Mouse (Mus musculus): ENCODE results near the gene Umps. TPM values are rescaled to one million over a fixed set of nuclear protein-coding genes. Genes with fewer than 3 reads are reported as not detected.

The Umps gene
- polyA plus RNA-seq, 1 experiment from 2014 or later, result 26.0 TPM

GRCm38 (mm10) chr16:33939133-33939531 lies 27.7 kb downstream of the Umps start:
- Histone ChIP-seq H3K4me1 (ENCODE audit: control insufficient read depth, insufficient read depth, low read depth, low read length) (peaks cover 39% of the 10 kb centered on the region), H3K9me3 (ENCODE audit: control insufficient read depth, low read length) (no peaks in the 10 kb centered on the region), H3K4me2 (ENCODE audit: low read length) (no peak overlapping the region), H3K4me3 (ENCODE audit: low read length) (no peak overlapping the region), H3K9ac (ENCODE audit: low read depth, low read length) (no peak overlapping the region), H3K27ac (ENCODE audit: low read depth, low read length) (no peak overlapping the region), H3K27me3 (replicated peaks; ENCODE audit: control insufficient read depth, insufficient read depth, low read length) (no peaks in the 10 kb centered on the region), H3K36me3 (ENCODE audit: control insufficient read depth, insufficient read depth, low read length) (no peaks in the 10 kb centered on the region)
- 78% methylated on average over 2 of the region's 2 CpGs for WGBS
- ATAC-seq, result no peak

- no peaks in the 10 kb centered on the region for H3K9me3 ChIP-seq (ENCODE audit: control insufficient read depth, low read length)
- ATAC-seq, result no peak
- no peak overlapping the region for H3K4me2 ChIP-seq (ENCODE audit: low read length)
- H3K4me1 ChIP-seq (ENCODE audit: control insufficient read depth, insufficient read depth, low read depth, low read length), result peaks cover 41% of the 10 kb centered on the region
- WGBS, result 69% methylated on average over 12 of the region's 12 CpGs
- no peak overlapping the region for H3K27ac ChIP-seq (ENCODE audit: low read depth, low read length)
- H3K36me3 ChIP-seq (ENCODE audit: control insufficient read depth, insufficient read depth, low read length), result no peaks in the 10 kb centered on the region
- no peak overlapping the region for H3K9ac ChIP-seq (ENCODE audit: low read depth, low read length)
- no peaks in the 10 kb centered on the region for H3K27me3 ChIP-seq (replicated peaks; ENCODE audit: control insufficient read depth, insufficient read depth, low read length)
- H3K4me3 ChIP-seq (ENCODE audit: low read length), result no peak overlapping the region
These were observed 28.3 kb downstream of the Umps start for GRCm38 (mm10) chr16:33938311-33939132.

GRCm38 (mm10) chr16:33937567-33937966 lies 29.3 kb downstream of the Umps start:
- Histone ChIP-seq H3K4me2 (ENCODE audit: low read length) (no peak overlapping the region), H3K27me3 (replicated peaks; ENCODE audit: control insufficient read depth, insufficient read depth, low read length) (no peaks in the 10 kb centered on the region), H3K4me3 (ENCODE audit: low read length) (no peak overlapping the region), H3K36me3 (ENCODE audit: control insufficient read depth, insufficient read depth, low read length) (no peaks in the 10 kb centered on the region), H3K9ac (ENCODE audit: low read depth, low read length) (no peak overlapping the region), H3K4me1 (ENCODE audit: control insufficient read depth, insufficient read depth, low read depth, low read length) (peaks cover 41% of the 10 kb centered on the region), H3K27ac (ENCODE audit: low read depth, low read length) (no peak overlapping the region), H3K9me3 (ENCODE audit: control insufficient read depth, low read length) (no peaks in the 10 kb centered on the region)
- WGBS, result 79% methylated on average over 8 of the region's 8 CpGs
- no peak for ATAC-seq

GRCm38 (mm10) chr16:33936885-33937284 lies 30.0 kb downstream of the Umps start:
- no peak overlapping the region for H3K4me2 ChIP-seq (ENCODE audit: low read length)
- H3K4me3 ChIP-seq (ENCODE audit: low read length), result no peak overlapping the region
- no peaks in the 10 kb centered on the region for H3K27me3 ChIP-seq (replicated peaks; ENCODE audit: control insufficient read depth, insufficient read depth, low read length)
- WGBS, result 86% methylated on average over 4 of the region's 4 CpGs
- H3K27ac ChIP-seq (ENCODE audit: low read depth, low read length), result no peak overlapping the region
- H3K9me3 ChIP-seq (ENCODE audit: control insufficient read depth, low read length), result no peaks in the 10 kb centered on the region
- H3K4me1 ChIP-seq (ENCODE audit: control insufficient read depth, insufficient read depth, low read depth, low read length), result peaks cover 41% of the 10 kb centered on the region
- no peaks in the 10 kb centered on the region for H3K36me3 ChIP-seq (ENCODE audit: control insufficient read depth, insufficient read depth, low read length)
- ATAC-seq, result no peak
- H3K9ac ChIP-seq (ENCODE audit: low read depth, low read length), result no peak overlapping the region

- no peak overlapping the region for H3K4me3 ChIP-seq (ENCODE audit: low read length)
- WGBS, result 96% methylated on average over 6 of the region's 6 CpGs
- no peaks in the 10 kb centered on the region for H3K36me3 ChIP-seq (ENCODE audit: control insufficient read depth, insufficient read depth, low read length)
- H3K9me3 ChIP-seq (ENCODE audit: control insufficient read depth, low read length), result no peaks in the 10 kb centered on the region
- H3K27ac ChIP-seq (ENCODE audit: low read depth, low read length), result no peak overlapping the region
- H3K4me1 ChIP-seq (ENCODE audit: control insufficient read depth, insufficient read depth, low read depth, low read length), result peaks cover 27% of the 10 kb centered on the region
- H3K27me3 ChIP-seq (replicated peaks; ENCODE audit: control insufficient read depth, insufficient read depth, low read length), result no peaks in the 10 kb centered on the region
- ATAC-seq, result no peak
- H3K4me2 ChIP-seq (ENCODE audit: low read length), result no peak overlapping the region
- H3K9ac ChIP-seq (ENCODE audit: low read depth, low read length), result no peak overlapping the region
These were observed 31.4 kb downstream of the Umps start for GRCm38 (mm10) chr16:33935407-33935785.

- H3K4me2 ChIP-seq (ENCODE audit: low read length), result no peak overlapping the region
- no peaks in the 10 kb centered on the region for H3K27me3 ChIP-seq (replicated peaks; ENCODE audit: control insufficient read depth, insufficient read depth, low read length)
- 47% methylated on average over 5 of the region's 5 CpGs for WGBS
- peak; percentile 60; the same call in 1 of the 2 replicates for ATAC-seq
- no peaks in the 10 kb centered on the region for H3K36me3 ChIP-seq (ENCODE audit: control insufficient read depth, insufficient read depth, low read length)
- H3K9me3 ChIP-seq (ENCODE audit: control insufficient read depth, low read length), result no peaks in the 10 kb centered on the region
- peaks cover 24% of the 10 kb centered on the region for H3K4me1 ChIP-seq (ENCODE audit: control insufficient read depth, insufficient read depth, low read depth, low read length)
- no peak overlapping the region for H3K9ac ChIP-seq (ENCODE audit: low read depth, low read length)
- H3K27ac ChIP-seq (ENCODE audit: low read depth, low read length), result peak overlapping the region; percentile 59; the same call in 1 of the 2 replicates
- no peak overlapping the region for H3K4me3 ChIP-seq (ENCODE audit: low read length)
These were observed 32.0 kb downstream of the Umps start for GRCm38 (mm10) chr16:33934701-33935406.

- no peak for ATAC-seq
- no peak overlapping the region for H3K4me2 ChIP-seq (ENCODE audit: low read length)
- WGBS, result 92% methylated on average over 11 of the region's 11 CpGs
These were observed 33.4 kb downstream of the Umps start for GRCm38 (mm10) chr16:33933411-33933810.

GRCm38 (mm10) chr16:33932126-33932525 lies 34.7 kb downstream of the Umps start:
- H3K27me3 ChIP-seq (replicated peaks; ENCODE audit: control insufficient read depth, insufficient read depth, low read length), result no peaks in the 10 kb centered on the region
- no peak for ATAC-seq
- no peak overlapping the region for H3K4me3 ChIP-seq (ENCODE audit: low read length)
- H3K36me3 ChIP-seq (ENCODE audit: control insufficient read depth, insufficient read depth, low read length), result no peaks in the 10 kb centered on the region
- no peak overlapping the region for H3K27ac ChIP-seq (ENCODE audit: low read depth, low read length)
- H3K9ac ChIP-seq (ENCODE audit: low read depth, low read length), result no peak overlapping the region
- H3K4me1 ChIP-seq (ENCODE audit: control insufficient read depth, insufficient read depth, low read depth, low read length), result peaks cover 10% of the 10 kb centered on the region; the same call in 1 of the 2 replicates
- H3K4me2 ChIP-seq (ENCODE audit: low read length), result no peak overlapping the region
- 59% methylated on average over 5 of the region's 5 CpGs for WGBS
- H3K9me3 ChIP-seq (ENCODE audit: control insufficient read depth, low read length), result no peaks in the 10 kb centered on the region

More at GRCm38 (mm10) chr16:33933411-33933810, 33.4 kb downstream of the Umps start:
- Histone ChIP-seq H3K4me1 (ENCODE audit: control insufficient read depth, insufficient read depth, low read depth, low read length) (peaks cover 15% of the 10 kb centered on the region), H3K9ac (ENCODE audit: low read depth, low read length) (no peak overlapping the region), H3K4me3 (ENCODE audit: low read length) (no peak overlapping the region), H3K27me3 (replicated peaks; ENCODE audit: control insufficient read depth, insufficient read depth, low read length) (no peaks in the 10 kb centered on the region), H3K36me3 (ENCODE audit: control insufficient read depth, insufficient read depth, low read length) (no peaks in the 10 kb centered on the region), H3K27ac (ENCODE audit: low read depth, low read length) (no peak overlapping the region), H3K9me3 (ENCODE audit: control insufficient read depth, low read length) (no peaks in the 10 kb centered on the region)

- Histone ChIP-seq H3K4me2 (ENCODE audit: low read length) (no peak overlapping the region), H3K9ac (ENCODE audit: low read depth, low read length) (no peak overlapping the region), H3K9me3 (ENCODE audit: control insufficient read depth, low read length) (no peaks in the 10 kb centered on the region), H3K4me3 (ENCODE audit: low read length) (no peak overlapping the region), H3K4me1 (ENCODE audit: control insufficient read depth, insufficient read depth, low read depth, low read length) (peaks cover 10% of the 10 kb centered on the region; the same call in 1 of the 2 replicates), H3K36me3 (ENCODE audit: control insufficient read depth, insufficient read depth, low read length) (no peaks in the 10 kb centered on the region), H3K27me3 (replicated peaks; ENCODE audit: control insufficient read depth, insufficient read depth, low read length) (no peaks in the 10 kb centered on the region), H3K27ac (ENCODE audit: low read depth, low read length) (no peak overlapping the region)
- 50% methylated on average over 2 of the region's 2 CpGs for WGBS
- ATAC-seq, result no peak
These were observed 35.2 kb downstream of the Umps start for GRCm38 (mm10) chr16:33931682-33932081.

Data from hindbrain, embryonic 16.5 days (tissue).